Mouse (Mus musculus): ENCODE measurements around the gene Ihh.

Ihh gene

DNA sequence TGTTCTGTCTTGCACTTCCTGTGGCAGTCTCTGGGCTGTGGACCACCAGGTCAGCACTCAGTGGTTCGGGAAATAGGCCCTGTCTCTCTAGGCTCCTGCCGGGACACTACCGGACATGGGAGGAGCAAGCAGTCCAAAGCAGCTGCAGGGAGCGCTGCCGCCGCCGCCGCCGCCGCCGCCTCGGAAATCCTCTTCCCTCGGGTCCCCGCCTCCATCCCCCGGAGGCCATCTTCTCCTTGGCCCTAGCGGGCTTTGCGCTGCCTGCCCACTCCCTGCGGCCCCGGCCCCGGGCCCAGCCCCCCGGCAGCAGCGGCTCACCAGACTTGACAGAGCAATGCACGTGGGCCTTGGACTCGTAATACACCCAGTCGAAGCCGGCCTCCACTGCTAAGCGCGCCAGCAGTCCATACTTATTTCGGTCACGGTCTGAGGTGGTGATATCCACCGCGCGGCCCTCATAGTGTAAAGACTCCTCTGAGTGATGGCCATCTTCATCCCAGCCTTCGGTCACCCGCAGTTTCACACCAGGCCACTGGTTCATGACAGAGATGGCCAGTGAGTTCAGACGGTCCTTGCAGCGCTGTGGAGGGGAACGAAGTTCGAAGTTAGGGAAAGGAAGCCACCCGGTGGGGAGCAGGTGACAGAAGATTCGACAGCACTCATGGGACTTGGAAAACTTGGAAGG is 3.3 kb downstream of the Ihh start:
- no peak for DNase-seq (ENCODE audit: low spot score)

GRCm38 (mm10) chr1:74941651-74942360 is 9.7 kb downstream of the Ihh start:
- no peak for DNase-seq (ENCODE audit: low spot score)

DNA sequence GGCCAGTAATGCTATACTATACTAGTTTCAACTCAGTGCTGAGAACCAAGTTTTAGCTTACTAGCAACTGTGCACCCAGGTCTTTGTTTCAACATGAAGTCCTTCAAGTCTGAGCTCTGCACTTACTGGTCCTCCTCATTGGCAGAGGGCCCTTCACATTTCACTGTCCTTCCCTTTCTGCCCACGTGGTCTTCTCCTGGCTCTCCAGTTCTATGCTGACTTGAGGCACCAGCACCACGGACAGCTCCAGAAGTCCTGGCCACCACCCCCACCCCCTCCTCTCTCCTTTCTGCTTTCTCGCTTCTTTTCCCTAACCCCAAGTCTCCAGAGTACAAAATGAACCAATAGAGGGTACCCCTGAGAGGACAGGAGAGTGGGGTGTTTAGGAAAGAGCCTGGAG is 11.7 kb downstream of the Ihh start:
- no peak for DNase-seq (ENCODE audit: low spot score)

GRCm38 (mm10) chr1:74936221-74936830 is 15.1 kb downstream of the Ihh start:
- DNase-seq (ENCODE audit: low spot score): no peak

- no peak for DNase-seq (ENCODE audit: low spot score)
Measured at GRCm38 (mm10) chr1:74935402-74935801, 16.1 kb downstream of the Ihh start, which contains the start of gene Cfap65. Cfap65 (minus strand) TSS chr1:74935599.

DNA sequence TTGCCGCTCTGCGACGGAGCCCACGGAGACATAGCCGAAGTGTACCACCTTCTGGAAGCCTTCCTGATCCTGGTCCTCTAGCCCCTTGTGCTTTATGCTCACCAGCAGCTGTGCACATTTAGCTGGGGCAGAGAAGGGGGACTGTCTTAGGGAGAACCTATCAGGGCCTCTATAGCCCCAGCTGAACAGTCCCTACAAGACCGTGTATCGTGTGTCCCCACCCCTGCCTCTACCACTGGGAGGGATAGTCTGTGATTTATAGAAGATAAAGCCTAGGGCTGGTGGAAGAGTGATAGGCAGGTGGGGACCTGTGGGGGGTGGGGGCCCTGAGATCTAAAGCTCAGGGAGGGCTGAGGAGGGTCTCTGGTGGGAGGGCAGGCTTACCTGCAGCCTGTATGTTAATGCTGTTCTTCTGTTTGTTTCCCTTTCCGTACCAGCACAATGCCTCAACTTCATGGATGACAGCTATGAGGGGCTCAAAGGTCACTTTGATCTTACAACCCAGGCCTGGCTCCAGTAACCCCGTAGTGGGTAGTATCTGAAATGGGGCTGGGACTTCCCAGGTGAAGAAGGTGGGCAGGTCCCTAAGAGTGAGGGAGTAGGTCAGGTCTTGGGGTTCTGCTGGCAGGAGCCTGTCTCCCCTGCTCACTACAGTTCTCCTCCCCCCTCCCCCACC is 23.7 kb downstream of the Ihh start:
- no peak for DNase-seq (ENCODE audit: low spot score)

- DNase-seq (ENCODE audit: low spot score): no peak
Measured at GRCm38 (mm10) chr1:74926721-74927120, 24.8 kb downstream of the Ihh start.

GRCm38 (mm10) chr1:74924464-74924863 is 27.0 kb downstream of the Ihh start:
- no peak for DNase-seq (ENCODE audit: low spot score)

DNA sequence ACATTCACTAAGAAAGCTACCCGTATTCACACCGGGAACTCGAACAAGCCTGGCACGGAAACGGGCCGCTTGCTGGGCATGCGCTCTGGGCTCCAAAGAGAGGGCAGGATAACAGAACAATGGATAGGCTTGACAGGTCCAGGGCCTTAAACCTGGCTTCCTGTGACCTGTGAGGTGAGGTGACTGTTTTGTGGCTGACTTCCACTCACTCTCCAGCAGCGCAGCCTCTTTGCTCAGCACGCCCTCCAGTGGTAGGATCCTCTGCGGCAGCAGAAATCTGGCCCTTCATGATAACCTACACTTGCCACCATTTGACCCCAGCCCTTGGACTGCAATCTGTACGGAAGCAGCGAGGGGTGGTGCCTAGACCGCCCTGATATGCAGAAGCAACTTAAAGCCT is 35.8 kb downstream of the Ihh start:
- no peak for DNase-seq (ENCODE audit: low spot score)

DNA sequence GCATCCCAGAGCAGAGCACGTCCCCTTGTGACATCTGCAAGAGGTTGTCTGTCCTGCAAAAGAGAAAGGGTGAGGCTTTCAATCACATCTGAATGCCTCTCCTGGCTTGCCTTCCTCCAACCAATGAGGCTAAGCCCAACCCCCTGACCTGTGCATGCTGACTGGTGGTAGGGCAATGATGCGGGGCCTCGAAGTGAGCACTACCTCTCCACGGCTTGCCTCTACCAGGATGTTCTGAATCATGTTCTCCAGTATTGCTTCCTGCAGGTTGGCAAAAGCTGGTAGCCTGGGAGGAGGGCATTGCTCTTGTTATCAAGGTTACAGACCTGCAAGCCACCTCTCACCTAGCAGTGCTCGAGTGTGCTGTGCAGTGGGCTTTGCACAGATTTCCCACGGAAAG is 49.3 kb downstream of the Ihh start:
- no peak for DNase-seq (ENCODE audit: low spot score)

DNA sequence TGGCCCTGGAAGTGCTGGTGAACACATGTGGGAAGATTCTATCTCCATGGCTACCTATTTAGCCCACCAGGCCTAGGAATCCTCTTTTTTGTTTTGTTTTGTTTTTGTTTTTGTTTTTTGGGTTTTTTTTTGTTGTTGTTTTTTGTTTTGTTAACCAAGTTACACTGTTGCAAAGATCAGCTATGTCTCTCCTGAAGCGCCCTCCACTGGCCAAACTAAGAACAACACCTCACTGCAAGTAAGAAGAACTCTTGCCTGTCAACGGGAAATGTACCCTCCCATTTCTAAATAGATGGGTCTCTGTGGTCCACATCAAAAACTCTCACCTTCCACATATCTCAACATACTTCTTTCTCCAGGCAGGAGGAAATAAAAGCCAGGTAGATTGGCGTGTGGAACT is 49.8 kb downstream of the Ihh start:
- DNase-seq (ENCODE audit: low spot score): no peak

- no peak for DNase-seq (ENCODE audit: low spot score)
Measured at GRCm38 (mm10) chr1:74900341-74901285, 50.9 kb downstream of the Ihh start.

- no peak for DNase-seq (ENCODE audit: low spot score)
Measured at GRCm38 (mm10) chr1:74898656-74899431, 52.6 kb downstream of the Ihh start.

GRCm38 (mm10) chr1:74897976-74898375 is 53.5 kb downstream of the Ihh start:
- no peak for DNase-seq (ENCODE audit: low spot score)
